Mouse (Mus musculus): ENCODE measurements around the gene Mvp. TPM values are rescaled to one million over a fixed set of nuclear protein-coding genes. Genes with fewer than 3 reads are reported as not detected.

Mvp gene
- polyA plus RNA-seq, 1 experiment from 2014 or later, result 8.9 TPM

- Histone ChIP-seq H3K4me2 (ENCODE audit: low read depth, low read length) (peak overlapping the region; percentile 97), H3K4me3 (ENCODE audit: low read depth, low read length) (peak overlapping the region; percentile 92), H3K9me3 (replicated peaks; ENCODE audit: control insufficient read depth, low read length) (no peaks in the 10 kb centered on the region), H3K27ac (ENCODE audit: low read length) (peak overlapping the region; percentile 97), H3K9ac (ENCODE audit: low read depth, low read length) (peak overlapping the region; percentile 98), H3K36me3 (ENCODE audit: control insufficient read depth, insufficient read depth) (peaks cover 54% of the 10 kb centered on the region), H3K27me3 (ENCODE audit: control insufficient read depth, insufficient read depth, low read depth, low read length) (no peaks in the 10 kb centered on the region), H3K4me1 (ENCODE audit: control insufficient read depth, low read depth, low read length) (peaks cover 61% of the 10 kb centered on the region)
- WGBS (ENCODE audit: insufficient replicate concordance), result 0% methylated on average over 30 of the region's 48 CpGs
- ATAC-seq (ENCODE audit: low read depth), result peak; percentile 26
Observed at GRCm38 (mm10) chr7:127026161-127026600, 11.8 kb upstream of the Mvp start.

GRCm38 (mm10) chr7:127025556-127026160 is 11.2 kb upstream of the Mvp start:
- peak overlapping the region; percentile 92 for H3K4me3 ChIP-seq (ENCODE audit: low read depth, low read length)
- peak overlapping the region; percentile 97 for H3K27ac ChIP-seq (ENCODE audit: low read length)
- ATAC-seq (ENCODE audit: low read depth), result no peak
- peaks cover 49% of the 10 kb centered on the region for H3K36me3 ChIP-seq (ENCODE audit: control insufficient read depth, insufficient read depth)
- 0% methylated on average over 49 of the region's 65 CpGs for WGBS (ENCODE audit: insufficient replicate concordance)
- no peaks in the 10 kb centered on the region for H3K9me3 ChIP-seq (replicated peaks; ENCODE audit: control insufficient read depth, low read length)
- H3K9ac ChIP-seq (ENCODE audit: low read depth, low read length), result peak overlapping the region; percentile 98
- peaks cover 58% of the 10 kb centered on the region for H3K4me1 ChIP-seq (ENCODE audit: control insufficient read depth, low read depth, low read length)
- H3K27me3 ChIP-seq (ENCODE audit: control insufficient read depth, insufficient read depth, low read depth, low read length), result no peaks in the 10 kb centered on the region
- peak overlapping the region; percentile 97 for H3K4me2 ChIP-seq (ENCODE audit: low read depth, low read length)

GRCm38 (mm10) chr7:127024755-127025555 is 10.5 kb upstream of the Mvp start:
- peaks cover 56% of the 10 kb centered on the region for H3K4me1 ChIP-seq (ENCODE audit: control insufficient read depth, low read depth, low read length)
- under 1% methylated on average over 30 of the region's 30 CpGs for WGBS (ENCODE audit: insufficient replicate concordance)
- H3K4me3 ChIP-seq (ENCODE audit: low read depth, low read length), result peak overlapping the region; percentile 92
- H3K9ac ChIP-seq (ENCODE audit: low read depth, low read length), result peak overlapping the region; percentile 98
- peaks cover 42% of the 10 kb centered on the region for H3K36me3 ChIP-seq (ENCODE audit: control insufficient read depth, insufficient read depth)
- no peaks in the 10 kb centered on the region for H3K27me3 ChIP-seq (ENCODE audit: control insufficient read depth, insufficient read depth, low read depth, low read length)
- H3K27ac ChIP-seq (ENCODE audit: low read length), result peak overlapping the region; percentile 97
- H3K4me2 ChIP-seq (ENCODE audit: low read depth, low read length), result peak overlapping the region; percentile 97
- peak; percentile 20 for ATAC-seq (ENCODE audit: low read depth)
- H3K9me3 ChIP-seq (replicated peaks; ENCODE audit: control insufficient read depth, low read length), result no peaks in the 10 kb centered on the region

GRCm38 (mm10) chr7:127023896-127024690 is 9.7 kb upstream of the Mvp start:
- ATAC-seq (ENCODE audit: low read depth), result no peak
- Histone ChIP-seq H3K4me2 (ENCODE audit: low read depth, low read length) (peak overlapping the region; percentile 97), H3K4me1 (ENCODE audit: control insufficient read depth, low read depth, low read length) (peaks cover 56% of the 10 kb centered on the region), H3K4me3 (ENCODE audit: low read depth, low read length) (peak overlapping the region; percentile 92), H3K27me3 (ENCODE audit: control insufficient read depth, insufficient read depth, low read depth, low read length) (no peaks in the 10 kb centered on the region), H3K9me3 (replicated peaks; ENCODE audit: control insufficient read depth, low read length) (no peaks in the 10 kb centered on the region), H3K36me3 (ENCODE audit: control insufficient read depth, insufficient read depth) (peaks cover 33% of the 10 kb centered on the region), H3K27ac (ENCODE audit: low read length) (peak overlapping the region; percentile 97), H3K9ac (ENCODE audit: low read depth, low read length) (peak overlapping the region; percentile 98)
- 13% methylated on average over 19 of the region's 19 CpGs for WGBS (ENCODE audit: insufficient replicate concordance)

GRCm38 (mm10) chr7:127023272-127023691 is 8.9 kb upstream of the Mvp start:
- H3K27ac ChIP-seq (ENCODE audit: low read length), result no peak overlapping the region
- H3K36me3 ChIP-seq (ENCODE audit: control insufficient read depth, insufficient read depth), result peaks cover 25% of the 10 kb centered on the region
- no peak for ATAC-seq (ENCODE audit: low read depth)
- H3K4me2 ChIP-seq (ENCODE audit: low read depth, low read length), result peak overlapping the region; percentile 97
- H3K4me1 ChIP-seq (ENCODE audit: control insufficient read depth, low read depth, low read length), result peaks cover 54% of the 10 kb centered on the region
- H3K9me3 ChIP-seq (replicated peaks; ENCODE audit: control insufficient read depth, low read length), result no peaks in the 10 kb centered on the region
- WGBS (ENCODE audit: insufficient replicate concordance), result 86% methylated on average over 13 of the region's 13 CpGs
- H3K4me3 ChIP-seq (ENCODE audit: low read depth, low read length), result peak overlapping the region; percentile 28
- H3K27me3 ChIP-seq (ENCODE audit: control insufficient read depth, insufficient read depth, low read depth, low read length), result no peaks in the 10 kb centered on the region
- H3K9ac ChIP-seq (ENCODE audit: low read depth, low read length), result peak overlapping the region; percentile 26; the same call in 1 of the 2 replicates

- H3K4me1 ChIP-seq (ENCODE audit: control insufficient read depth, low read depth, low read length), result peaks cover 54% of the 10 kb centered on the region
- no peaks in the 10 kb centered on the region for H3K27me3 ChIP-seq (ENCODE audit: control insufficient read depth, insufficient read depth, low read depth, low read length)
- 90% methylated on average over 7 of the region's 7 CpGs for WGBS (ENCODE audit: insufficient replicate concordance)
- no peak overlapping the region; the same call in 1 of the 2 replicates for H3K4me3 ChIP-seq (ENCODE audit: low read depth, low read length)
- peaks cover 19% of the 10 kb centered on the region for H3K36me3 ChIP-seq (ENCODE audit: control insufficient read depth, insufficient read depth)
- H3K9ac ChIP-seq (ENCODE audit: low read depth, low read length), result no peak overlapping the region
- ATAC-seq (ENCODE audit: low read depth), result no peak
- H3K9me3 ChIP-seq (replicated peaks; ENCODE audit: control insufficient read depth, low read length), result no peaks in the 10 kb centered on the region
- no peak overlapping the region for H3K4me2 ChIP-seq (ENCODE audit: low read depth, low read length)
- H3K27ac ChIP-seq (ENCODE audit: low read length), result 0 out of 2 replicates have a peak overlapping the region, but pooled peaks have one; percentile 1
Observed at GRCm38 (mm10) chr7:127022528-127023271, 8.3 kb upstream of the Mvp start.

- ATAC-seq (ENCODE audit: low read depth), result no peak
- Histone ChIP-seq H3K27ac (ENCODE audit: low read length) (no peak overlapping the region), H3K27me3 (ENCODE audit: control insufficient read depth, insufficient read depth, low read depth, low read length) (no peaks in the 10 kb centered on the region), H3K9ac (ENCODE audit: low read depth, low read length) (peak overlapping the region; percentile 50; the same call in 1 of the 2 replicates), H3K9me3 (replicated peaks; ENCODE audit: control insufficient read depth, low read length) (no peaks in the 10 kb centered on the region), H3K4me1 (ENCODE audit: control insufficient read depth, low read depth, low read length) (peaks cover 54% of the 10 kb centered on the region), H3K36me3 (ENCODE audit: control insufficient read depth, insufficient read depth) (peaks cover 19% of the 10 kb centered on the region), H3K4me2 (ENCODE audit: low read depth, low read length) (peak overlapping the region; percentile 66), H3K4me3 (ENCODE audit: low read depth, low read length) (no peak overlapping the region)
- 38% methylated on average over 5 of the region's 5 CpGs for WGBS (ENCODE audit: insufficient replicate concordance)
Observed at GRCm38 (mm10) chr7:127021563-127022527, 7.4 kb upstream of the Mvp start.

Measured in liver, embryonic 16.5 days (tissue).